Mouse (Mus musculus): ENCODE data around the gene Fbxl22. TPM values are rescaled to one million over a fixed set of nuclear protein-coding genes. Genes with fewer than 3 reads are reported as not detected.

Gene Fbxl22
- 0.62 and 2.3 TPM in 2 replicates for polyA plus RNA-seq (2012; ENCODE audit: insufficient read depth, low replicate concordance)

DNA sequence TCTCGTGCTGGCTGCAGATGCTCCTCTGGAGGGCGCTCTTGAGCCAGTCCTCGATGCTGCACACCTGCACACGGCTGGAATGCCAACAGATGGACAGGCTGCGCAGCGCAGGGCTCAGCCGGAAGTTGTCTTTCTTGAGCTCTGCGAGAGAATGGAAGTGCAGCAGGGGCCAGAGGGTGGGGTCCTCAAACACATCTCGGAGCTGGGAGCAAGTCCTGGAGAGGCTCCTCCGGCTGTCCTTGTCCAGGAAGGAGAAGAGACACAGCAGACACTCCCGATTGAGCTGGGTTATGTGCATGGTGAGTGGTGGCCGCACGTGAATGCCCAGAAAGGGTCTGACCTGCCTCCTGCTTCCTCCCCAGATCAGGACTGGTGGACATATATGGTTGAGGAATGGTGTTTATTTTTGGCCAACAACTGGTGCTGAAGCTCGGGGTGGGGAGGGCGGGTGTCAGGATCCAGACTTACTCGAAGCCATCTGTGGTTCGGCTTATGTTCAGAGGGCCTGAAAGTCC lies at the start of gene Fbxl22:
Gene Fbxl22 (minus strand): TSS at position 338 of the 515 bp plus-strand sequence.
- TF ChIP-seq GATA1 (IDR thresholded peaks at IDR 0.05; ENCODE audit: borderline replicate concordance, low read length), result no peak
- TF ChIP-seq FLI1 (IDR thresholded peaks at IDR 0.05; ENCODE audit: low read length), result no peak
- no peaks in the 10 kb centered on the region for H3K27me3 ChIP-seq (replicated peaks)
- no peaks in the 10 kb centered on the region for H3K9me3 ChIP-seq
- H3K4me1 ChIP-seq, result peaks cover 97% of the 10 kb centered on the region
- H3K4me3 ChIP-seq (replicated peaks), result peak within 1 kb of the TSS; percentile 15
- peaks cover 82% of the 10 kb centered on the region for H3K36me3 ChIP-seq (replicated peaks; ENCODE audit: low read length)

DNA sequence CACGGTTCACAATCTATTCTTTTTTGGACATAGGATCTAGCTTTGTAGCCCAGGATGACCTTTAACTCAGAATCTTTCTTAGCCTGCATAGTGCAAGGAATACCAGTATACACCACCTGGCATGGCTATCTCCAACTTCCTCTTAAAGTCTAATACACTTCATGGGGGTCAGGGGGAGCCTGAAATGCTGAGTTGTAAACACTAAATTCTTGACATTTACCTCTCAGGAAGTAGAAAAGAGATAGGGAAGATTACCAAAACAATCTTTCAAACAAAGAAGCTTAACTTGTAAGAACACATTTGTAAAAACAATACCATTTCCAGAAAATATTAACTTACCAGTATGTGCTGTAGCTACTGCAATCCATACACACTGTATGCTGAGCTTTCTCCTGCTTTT lies 47.8 kb upstream of the Fbxl22 start:
- H3K27me3 ChIP-seq (replicated peaks), result no peaks in the 10 kb centered on the region
- peaks cover 72% of the 10 kb centered on the region for H3K4me1 ChIP-seq
- H3K4me3 ChIP-seq (replicated peaks), result no peak overlapping the region
- peaks cover 18% of the 10 kb centered on the region for H3K36me3 ChIP-seq (replicated peaks; ENCODE audit: low read length)
- no peak for TF ChIP-seq FLI1 (IDR thresholded peaks at IDR 0.05; ENCODE audit: low read length)
- no peak for TF ChIP-seq GATA1 (IDR thresholded peaks at IDR 0.05; ENCODE audit: borderline replicate concordance, low read length)
- no peaks in the 10 kb centered on the region for H3K9me3 ChIP-seq

DNA sequence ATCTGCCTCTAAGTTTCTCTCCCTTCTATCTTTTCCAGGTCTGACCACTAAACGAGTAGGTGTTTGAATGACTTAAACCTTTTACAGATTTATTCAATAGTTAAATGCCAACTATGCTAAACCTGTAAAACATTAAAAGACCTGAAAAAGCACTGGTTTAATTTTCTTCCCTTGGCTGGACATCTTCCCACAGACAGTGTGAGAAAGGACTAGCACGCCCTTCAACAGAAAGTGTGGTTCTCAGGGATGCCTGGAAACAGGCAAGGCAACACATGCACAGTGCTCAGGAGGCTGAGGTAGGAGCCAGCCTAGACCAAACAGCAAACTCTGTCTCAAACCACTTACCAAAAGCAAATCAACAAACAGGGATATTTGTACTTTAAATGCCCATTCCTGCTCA lies 47.1 kb upstream of the Fbxl22 start:
- TF ChIP-seq GATA1 (IDR thresholded peaks at IDR 0.05; ENCODE audit: borderline replicate concordance, low read length) (no peak), FLI1 (IDR thresholded peaks at IDR 0.05; ENCODE audit: low read length) (no peak)
- H3K4me1 ChIP-seq, result peaks cover 72% of the 10 kb centered on the region
- peaks cover 18% of the 10 kb centered on the region for H3K36me3 ChIP-seq (replicated peaks; ENCODE audit: low read length)
- no peaks in the 10 kb centered on the region for H3K27me3 ChIP-seq (replicated peaks)
- H3K9me3 ChIP-seq, result no peaks in the 10 kb centered on the region
- H3K4me3 ChIP-seq (replicated peaks), result no peak overlapping the region

DNA sequence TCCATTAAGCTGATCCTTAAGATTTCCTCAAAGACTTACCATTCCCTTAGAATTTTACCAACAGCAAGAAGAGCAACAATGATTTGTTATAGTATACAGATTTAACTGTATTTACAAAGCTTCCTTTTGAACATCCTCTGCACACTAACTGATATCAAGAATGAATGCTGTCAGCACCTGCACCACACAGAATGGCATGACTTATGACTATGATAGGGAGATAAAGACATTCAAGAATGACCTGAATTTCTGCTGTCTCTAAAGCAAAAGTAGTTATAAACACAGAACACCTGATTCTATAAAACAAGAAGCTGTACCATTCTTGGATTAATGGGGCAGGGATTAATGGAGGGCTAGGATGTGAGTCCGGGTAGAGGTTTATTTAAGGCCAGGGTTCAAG lies 46.3 kb upstream of the Fbxl22 start:
- H3K36me3 ChIP-seq (replicated peaks; ENCODE audit: low read length), result peaks cover 15% of the 10 kb centered on the region
- no peaks in the 10 kb centered on the region for H3K9me3 ChIP-seq
- TF ChIP-seq GATA1 (IDR thresholded peaks at IDR 0.05; ENCODE audit: borderline replicate concordance, low read length) (no peak), FLI1 (IDR thresholded peaks at IDR 0.05; ENCODE audit: low read length) (no peak)

DNA sequence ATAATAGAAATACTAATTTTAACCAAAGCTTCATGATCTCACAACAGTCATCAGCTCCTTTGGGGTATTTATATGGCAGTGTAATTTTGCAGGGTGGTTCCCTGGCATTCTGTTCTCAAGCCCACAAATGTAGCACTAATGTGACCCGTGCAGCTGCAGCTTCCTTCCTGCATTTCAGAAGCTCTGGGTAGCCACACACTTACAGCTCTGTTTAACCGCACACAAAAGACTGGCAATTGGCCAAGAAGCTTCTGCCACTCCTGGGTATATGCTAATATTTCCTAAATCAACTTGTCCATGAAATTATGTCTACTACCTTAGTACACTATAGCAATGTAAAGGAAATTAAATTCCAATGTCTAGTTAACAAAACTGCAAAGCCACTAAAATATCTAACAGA lies 45.9 kb upstream of the Fbxl22 start:
- Histone ChIP-seq H3K27me3 (replicated peaks) (no peaks in the 10 kb centered on the region), H3K4me3 (replicated peaks) (peak overlapping the region; percentile 50), H3K4me1 (peaks cover 66% of the 10 kb centered on the region), H3K9me3 (no peaks in the 10 kb centered on the region), H3K36me3 (replicated peaks; ENCODE audit: low read length) (peaks cover 17% of the 10 kb centered on the region)
- no peak for TF ChIP-seq FLI1 (IDR thresholded peaks at IDR 0.05; ENCODE audit: low read length)
- no peak for TF ChIP-seq GATA1 (IDR thresholded peaks at IDR 0.05; ENCODE audit: borderline replicate concordance, low read length)

More for the DNA sequence above, 46.3 kb upstream of the Fbxl22 start:
- Histone ChIP-seq H3K4me1 (peaks cover 68% of the 10 kb centered on the region), H3K27me3 (replicated peaks) (no peaks in the 10 kb centered on the region), H3K4me3 (replicated peaks) (no peak overlapping the region)

DNA sequence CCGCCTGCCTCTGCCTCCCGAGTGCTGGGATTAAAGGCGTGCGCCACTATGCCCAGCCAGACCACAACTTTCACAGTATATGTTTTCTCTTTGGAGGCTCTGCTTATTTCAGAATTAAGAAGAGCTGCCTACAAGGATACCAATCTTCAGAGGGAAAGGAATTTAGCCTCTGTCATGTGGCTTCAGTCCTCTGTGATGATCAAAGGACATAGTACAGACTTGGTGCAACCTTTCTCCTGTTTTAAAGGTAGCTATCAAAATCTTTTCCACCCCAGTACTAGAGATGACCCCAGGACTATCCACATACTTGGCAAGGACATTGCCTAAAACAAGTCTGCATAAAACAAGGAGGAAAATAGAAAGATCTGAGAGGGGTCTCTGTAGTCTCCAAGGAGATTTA lies 44.6 kb upstream of the Fbxl22 start:
- Histone ChIP-seq H3K4me1 (peaks cover 62% of the 10 kb centered on the region), H3K9me3 (no peaks in the 10 kb centered on the region), H3K36me3 (replicated peaks; ENCODE audit: low read length) (peaks cover 17% of the 10 kb centered on the region), H3K4me3 (replicated peaks) (no peak overlapping the region), H3K27me3 (replicated peaks) (no peaks in the 10 kb centered on the region)
- TF ChIP-seq GATA1 (IDR thresholded peaks at IDR 0.05; ENCODE audit: borderline replicate concordance, low read length) (no peak), FLI1 (IDR thresholded peaks at IDR 0.05; ENCODE audit: low read length) (no peak)

DNA sequence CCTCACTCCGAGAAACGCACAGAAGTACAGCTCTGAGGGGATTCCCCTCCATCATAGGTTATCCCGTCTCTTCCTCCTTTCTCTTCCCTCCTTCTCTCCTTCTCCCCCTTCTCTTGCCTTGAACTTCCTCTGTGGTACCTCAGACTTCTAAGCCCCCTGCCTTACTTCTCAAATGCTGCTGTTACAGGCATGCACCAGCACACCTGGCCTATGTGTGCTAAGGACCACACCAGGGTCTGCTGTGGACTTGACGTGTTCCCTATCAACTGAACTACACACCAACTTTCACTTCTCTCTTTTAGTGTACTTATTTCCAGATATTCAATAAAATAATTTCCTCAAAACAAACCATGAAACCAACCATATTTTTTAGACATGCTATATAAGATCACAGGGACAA lies 28.4 kb upstream of the Fbxl22 start:
- Histone ChIP-seq H3K36me3 (replicated peaks; ENCODE audit: low read length) (peaks cover 98% of the 10 kb centered on the region), H3K4me1 (peaks cover 10% of the 10 kb centered on the region)

DNA sequence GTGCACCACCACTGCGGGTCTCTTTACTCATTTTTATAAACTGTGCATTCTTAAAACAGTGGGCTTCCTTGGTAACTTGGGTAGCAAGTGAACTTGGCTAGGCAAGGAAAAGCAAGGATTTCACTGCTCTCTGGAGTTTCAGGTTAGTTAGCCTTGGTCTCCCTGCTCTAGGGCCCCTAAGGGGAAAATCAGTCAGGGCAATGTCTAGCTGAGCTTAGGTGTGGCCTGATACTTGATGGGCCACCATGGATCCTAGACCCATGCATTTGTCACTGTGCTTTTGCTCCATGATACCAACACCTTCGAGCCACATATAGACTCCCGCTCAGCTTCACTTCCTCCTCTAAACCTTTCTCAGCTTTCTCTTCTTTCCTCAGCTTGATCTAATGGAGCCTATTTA lies 7.2 kb upstream of the Fbxl22 start:
- Histone ChIP-seq H3K9me3 (no peaks in the 10 kb centered on the region), H3K4me3 (replicated peaks) (no peak overlapping the region), H3K36me3 (replicated peaks; ENCODE audit: low read length) (peaks cover 97% of the 10 kb centered on the region), H3K4me1 (peaks cover 67% of the 10 kb centered on the region), H3K27me3 (replicated peaks) (no peaks in the 10 kb centered on the region)
- no peak for TF ChIP-seq GATA1 (IDR thresholded peaks at IDR 0.05; ENCODE audit: borderline replicate concordance, low read length)
- no peak for TF ChIP-seq FLI1 (IDR thresholded peaks at IDR 0.05; ENCODE audit: low read length)

More for the DNA sequence above, 28.4 kb upstream of the Fbxl22 start:
- TF ChIP-seq FLI1 (IDR thresholded peaks at IDR 0.05; ENCODE audit: low read length), result no peak
- no peak overlapping the region for H3K4me3 ChIP-seq (replicated peaks)
- H3K9me3 ChIP-seq, result no peaks in the 10 kb centered on the region
- no peaks in the 10 kb centered on the region for H3K27me3 ChIP-seq (replicated peaks)

DNA sequence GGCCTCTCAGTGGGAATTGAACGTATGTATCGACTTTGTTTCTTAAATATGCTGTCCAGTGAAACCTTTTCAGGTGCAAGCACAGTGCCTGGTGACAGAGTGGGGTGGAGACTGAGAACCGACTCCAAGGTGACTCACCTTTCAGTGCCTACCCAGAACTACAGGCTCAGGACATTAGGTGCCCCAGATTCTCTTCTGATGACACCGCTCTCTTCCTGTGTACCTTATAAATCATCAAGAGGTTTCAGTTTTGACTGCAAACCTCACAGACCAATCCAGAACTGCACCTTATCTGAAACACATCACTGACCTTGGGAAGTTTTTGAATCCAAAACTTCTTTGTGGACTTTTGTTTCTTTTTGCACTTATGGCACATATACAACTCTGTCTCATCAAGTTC lies 5.9 kb upstream of the Fbxl22 start:
- Histone ChIP-seq H3K4me3 (replicated peaks) (no peak overlapping the region), H3K36me3 (replicated peaks; ENCODE audit: low read length) (peaks cover 96% of the 10 kb centered on the region), H3K9me3 (no peaks in the 10 kb centered on the region), H3K4me1 (peaks cover 70% of the 10 kb centered on the region), H3K27me3 (replicated peaks) (no peaks in the 10 kb centered on the region)
- no peak for TF ChIP-seq FLI1 (IDR thresholded peaks at IDR 0.05; ENCODE audit: low read length)
- no peak for TF ChIP-seq GATA1 (IDR thresholded peaks at IDR 0.05; ENCODE audit: borderline replicate concordance, low read length)

DNA sequence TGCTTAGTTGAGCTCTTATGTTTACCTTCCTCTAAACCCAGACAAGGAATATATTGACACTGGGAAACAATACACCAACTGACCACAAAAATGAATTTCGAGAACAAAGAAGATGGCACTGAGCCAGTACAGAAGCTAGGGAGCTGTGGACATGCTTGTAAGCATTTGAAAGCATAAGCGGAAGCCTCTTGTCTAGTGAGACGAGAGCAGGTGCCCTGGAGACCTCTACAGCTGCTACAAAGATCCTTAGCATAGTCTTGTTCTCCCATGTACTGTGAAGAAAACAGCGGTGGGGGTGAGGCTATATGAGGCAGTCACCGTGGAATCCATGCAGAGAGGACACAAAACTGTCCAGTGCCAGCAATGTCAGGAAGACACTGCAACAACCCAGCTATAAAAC lies 4.5 kb upstream of the Fbxl22 start:
- Histone ChIP-seq H3K9me3 (no peaks in the 10 kb centered on the region), H3K27me3 (replicated peaks) (no peaks in the 10 kb centered on the region), H3K4me1 (peaks cover 76% of the 10 kb centered on the region), H3K4me3 (replicated peaks) (no peak overlapping the region), H3K36me3 (replicated peaks; ENCODE audit: low read length) (peaks cover 97% of the 10 kb centered on the region)
- TF ChIP-seq FLI1 (IDR thresholded peaks at IDR 0.05; ENCODE audit: low read length) (no peak), GATA1 (IDR thresholded peaks at IDR 0.05; ENCODE audit: borderline replicate concordance, low read length) (no peak)

DNA sequence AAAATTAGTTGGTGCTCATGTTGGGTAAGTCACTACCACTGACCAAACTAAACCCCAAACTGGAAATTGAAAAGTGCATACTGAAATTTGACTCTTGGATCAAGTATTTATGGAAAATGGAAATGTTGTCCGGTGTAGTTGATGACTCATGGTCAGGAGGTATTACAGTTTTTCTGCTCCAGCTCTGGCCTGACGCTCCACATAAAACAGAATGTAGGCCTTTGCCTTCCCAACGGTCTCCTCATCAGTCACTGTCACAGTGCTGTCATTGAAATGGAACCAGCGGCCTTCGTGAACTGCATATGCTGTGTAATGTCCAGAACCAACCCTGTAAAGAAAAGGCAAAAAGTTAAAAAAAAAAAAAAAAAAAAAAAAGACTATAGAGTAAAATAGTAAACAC lies 3.9 kb upstream of the Fbxl22 start:
- Histone ChIP-seq H3K27me3 (replicated peaks) (no peaks in the 10 kb centered on the region), H3K9me3 (no peaks in the 10 kb centered on the region), H3K4me3 (replicated peaks) (no peak overlapping the region), H3K36me3 (replicated peaks; ENCODE audit: low read length) (peaks cover 97% of the 10 kb centered on the region), H3K4me1 (peaks cover 76% of the 10 kb centered on the region)
- TF ChIP-seq GATA1 (IDR thresholded peaks at IDR 0.05; ENCODE audit: borderline replicate concordance, low read length) (no peak), FLI1 (IDR thresholded peaks at IDR 0.05; ENCODE audit: low read length) (no peak)
